Mouse (Mus musculus) brain, embryonic 14.5 days (tissue): Measurements from ENCODE around the gene Mypn. TPM values are rescaled to one million over a fixed set of nuclear protein-coding genes. Genes with fewer than 3 reads are reported as not detected.

Source experiments
- DNase-seq: peaks from one replicate; pipeline ENCODE4 v3.0.0-alpha.2; 2011; ENCODE audit warnings: low read depth
- CTCF ChIP-seq: fragments of 200-500 bp; IDR thresholded peaks from 2 replicates; pipeline ENCODE4 v1.5.1; 2012; ENCODE audit warnings: inconsistent platforms, mild to moderate bottlenecking, moderate library complexity, borderline replicate concordance; ENCODE audit not compliant: insufficient read depth, insufficient read length; ENCODE audit errors: extremely low read depth
- POLR2A ChIP-seq: fragments of 200-500 bp; IDR thresholded peaks from 2 replicates; pipeline ENCODE4 v1.6.1; 2012; ENCODE audit warnings: mild to moderate bottlenecking, inconsistent platforms, borderline replicate concordance; ENCODE audit not compliant: poor library complexity, insufficient read depth, insufficient read length, severe bottlenecking; ENCODE audit errors: extremely low read depth
- polyA plus RNA-seq: library from polyadenylated mRNA; depleted of rRNA; stranded (reverse); fragments of >200 nt; gene quantifications from 2 replicates; pipeline ENCODE4 v1.2.3, GENCODE M21; 2012; rRNA removed

The Mypn gene
- 0.20 and 0.34 TPM in 2 replicates for polyA plus RNA-seq

DNA sequence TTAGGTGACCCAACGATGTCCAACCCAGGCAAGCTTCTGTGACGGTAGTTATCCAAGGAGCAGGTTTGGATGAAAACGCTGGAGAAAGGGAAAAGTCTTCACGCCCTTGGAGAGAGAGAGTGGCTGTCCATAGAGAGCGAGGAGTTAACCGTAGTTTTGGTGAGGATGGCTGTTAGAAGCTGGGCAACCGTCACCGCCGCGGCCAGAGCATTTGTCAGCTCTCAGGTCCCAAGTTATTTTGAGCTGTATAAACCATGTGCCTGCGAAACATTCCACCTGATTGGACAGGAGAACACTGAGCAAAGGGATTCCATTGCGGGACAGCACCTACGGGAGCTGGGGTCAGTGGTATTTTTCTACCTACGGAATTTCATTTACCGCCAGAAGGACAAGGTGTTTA, at the start of gene Mypn:
TSS of gene Mypn (minus strand) at position 225 of the 400 bp plus-strand sequence.
- TF ChIP-seq CTCF (no peak), POLR2A (no peak)

DNA sequence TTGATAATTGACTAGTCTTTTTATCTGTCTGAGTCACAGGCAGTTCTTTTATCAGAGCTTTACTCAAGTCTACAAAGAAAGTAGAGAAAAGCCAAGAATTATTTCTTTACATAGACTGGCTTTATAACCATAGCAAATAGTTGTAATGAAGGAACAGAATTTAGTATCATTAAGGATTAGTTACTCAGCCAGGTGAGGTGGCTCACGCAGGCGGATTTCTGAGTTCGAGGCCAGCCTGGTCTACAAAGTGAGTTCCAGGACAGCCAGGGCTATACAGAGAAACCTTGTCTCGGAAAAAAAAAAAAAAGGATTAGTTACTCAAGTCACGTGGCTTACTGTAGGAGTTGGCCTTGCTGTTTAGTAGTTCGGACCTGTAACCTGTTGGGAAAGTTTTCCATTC, 44.7 kb upstream of the Mypn start:
- DNase-seq = no peak
- no peak for TF ChIP-seq POLR2A
- no peak for TF ChIP-seq CTCF

More for the DNA sequence above, at the start of gene Mypn:
- DNase-seq = no peak

DNA sequence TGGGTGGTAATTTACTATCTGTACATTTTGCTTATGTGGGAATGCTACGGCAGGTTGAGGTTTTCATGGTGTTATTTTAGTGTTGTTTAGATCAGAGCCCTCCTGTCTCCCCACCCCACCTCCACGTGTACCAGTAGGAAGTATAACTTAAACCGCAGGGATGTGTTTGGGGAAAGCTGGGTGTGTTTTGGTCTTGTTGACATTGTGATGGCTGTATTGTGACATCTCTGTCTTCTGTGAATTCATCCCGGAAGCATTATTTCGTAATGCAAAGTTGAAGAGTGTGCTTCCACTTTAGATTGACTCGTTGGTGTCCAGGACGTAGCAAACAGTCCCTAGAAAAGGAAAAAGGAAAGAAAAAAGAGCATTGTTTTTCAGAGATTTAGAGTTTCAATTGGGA, 43.7 kb upstream of the Mypn start:
- TF ChIP-seq POLR2A (no peak), CTCF (no peak)
- no peak for DNase-seq

DNA sequence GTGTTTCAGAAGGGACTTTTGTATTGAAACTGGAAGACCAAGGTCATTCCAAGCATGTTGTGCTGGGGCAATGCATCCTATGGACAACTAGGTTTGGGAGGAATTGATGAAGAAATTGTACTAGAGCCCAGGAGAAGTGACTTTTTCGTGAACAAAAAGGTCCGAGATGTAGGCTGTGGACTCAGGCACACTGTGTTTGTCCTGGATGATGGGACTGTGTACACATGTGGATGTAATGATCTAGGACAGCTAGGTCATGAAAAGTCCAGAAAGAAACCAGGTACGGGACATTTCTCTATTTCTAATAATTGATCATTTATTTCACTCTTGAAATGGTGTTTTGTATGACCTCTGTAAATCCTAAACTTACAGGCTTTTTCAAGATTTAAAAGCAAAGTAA, 42.1 kb upstream of the Mypn start:
- no peak for TF ChIP-seq POLR2A
- no peak for TF ChIP-seq CTCF
- no peak for DNase-seq

DNA sequence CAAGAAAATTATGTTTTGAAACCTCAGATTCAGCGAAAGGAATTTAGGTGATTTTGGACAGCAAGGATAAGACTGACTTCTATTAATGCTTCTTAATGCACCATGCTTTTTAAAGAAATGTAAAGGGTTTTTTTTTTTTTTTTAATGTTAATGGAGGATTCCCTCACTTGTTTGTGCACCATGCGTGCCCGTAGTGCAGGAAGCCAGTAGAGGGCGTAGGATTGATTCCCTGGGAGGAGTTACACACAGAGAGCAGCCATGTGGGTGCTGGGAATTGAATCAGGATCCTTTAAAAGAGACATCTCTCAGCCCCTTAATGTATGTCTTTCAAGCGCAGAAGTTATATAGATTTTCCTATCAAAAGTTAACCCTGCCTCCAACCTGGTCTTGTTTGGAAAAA, 41.0 kb upstream of the Mypn start:
- DNase-seq = peak; percentile 49
- TF ChIP-seq CTCF = peak; percentile 34; the same call in 1 of the 2 replicates
- no peak for TF ChIP-seq POLR2A

DNA sequence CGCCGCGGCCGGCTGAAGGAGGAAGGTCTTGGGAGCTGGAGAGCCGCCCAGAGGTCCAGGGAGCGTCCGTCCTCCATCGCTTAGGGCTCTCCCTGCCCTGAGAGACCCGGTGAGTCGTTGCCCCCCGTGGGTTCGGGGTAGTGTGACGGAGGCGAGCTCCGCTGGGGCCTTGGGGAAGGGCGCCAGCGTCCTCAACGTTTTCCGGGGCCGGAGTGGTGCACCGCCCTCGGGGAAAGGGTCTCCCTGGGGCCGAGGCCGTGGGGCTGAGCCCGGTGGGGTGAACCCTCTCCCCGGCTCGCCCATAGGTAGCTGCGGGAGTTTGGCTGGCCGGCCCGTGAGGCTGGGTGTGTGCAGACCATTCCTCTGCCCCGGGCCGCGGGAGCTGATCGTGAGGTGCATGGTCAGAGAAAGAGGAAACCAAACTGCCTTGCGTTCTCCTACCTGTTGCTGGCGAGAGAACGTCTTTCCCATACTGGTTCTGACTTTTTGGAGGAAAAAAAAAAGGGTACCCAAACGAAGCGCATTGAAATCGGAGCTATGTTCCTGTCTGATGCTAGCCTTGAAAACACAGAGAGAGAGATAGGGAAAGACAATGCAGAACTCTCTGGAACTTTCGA, 40.4 kb upstream of the Mypn start:
- TF ChIP-seq CTCF = no peak
- no peak for TF ChIP-seq POLR2A
- DNase-seq = no peak

DNA sequence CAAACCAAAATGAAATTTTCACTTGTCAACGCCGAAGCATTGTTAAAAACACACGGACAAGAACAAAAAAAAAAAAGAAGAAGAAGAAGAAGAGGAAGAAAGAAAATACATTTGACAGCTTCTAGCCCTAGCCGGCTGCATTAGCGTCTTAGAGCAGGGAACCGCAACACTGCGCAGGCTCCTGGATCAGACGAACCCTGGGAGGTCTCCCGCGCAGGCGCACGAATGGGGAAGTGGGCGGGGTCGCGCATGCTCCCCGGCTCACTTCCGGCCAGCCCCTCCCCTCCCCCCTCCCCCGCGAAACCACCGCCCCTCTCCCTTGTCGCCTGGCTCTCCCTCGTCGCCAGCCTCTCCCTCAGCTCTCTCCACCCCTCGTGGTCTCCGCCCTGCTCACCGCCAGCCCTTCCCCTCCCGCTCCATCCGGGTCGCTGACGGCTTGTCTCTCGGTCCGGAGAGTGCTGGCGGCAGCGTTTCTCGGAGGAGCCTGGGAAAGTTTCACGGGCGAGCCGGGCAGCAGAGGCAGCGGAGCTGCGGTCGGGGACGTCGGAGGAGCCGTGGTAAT, 39.8 kb upstream of the Mypn start, which contains the start of gene Herc4:
TSS of gene Herc4 (plus strand) at position 318 of the 562 bp plus-strand sequence.
- peak; percentile 98 for DNase-seq
- no peak for TF ChIP-seq CTCF
- peak; percentile 61; the same call in 1 of the 2 replicates for TF ChIP-seq POLR2A

DNA sequence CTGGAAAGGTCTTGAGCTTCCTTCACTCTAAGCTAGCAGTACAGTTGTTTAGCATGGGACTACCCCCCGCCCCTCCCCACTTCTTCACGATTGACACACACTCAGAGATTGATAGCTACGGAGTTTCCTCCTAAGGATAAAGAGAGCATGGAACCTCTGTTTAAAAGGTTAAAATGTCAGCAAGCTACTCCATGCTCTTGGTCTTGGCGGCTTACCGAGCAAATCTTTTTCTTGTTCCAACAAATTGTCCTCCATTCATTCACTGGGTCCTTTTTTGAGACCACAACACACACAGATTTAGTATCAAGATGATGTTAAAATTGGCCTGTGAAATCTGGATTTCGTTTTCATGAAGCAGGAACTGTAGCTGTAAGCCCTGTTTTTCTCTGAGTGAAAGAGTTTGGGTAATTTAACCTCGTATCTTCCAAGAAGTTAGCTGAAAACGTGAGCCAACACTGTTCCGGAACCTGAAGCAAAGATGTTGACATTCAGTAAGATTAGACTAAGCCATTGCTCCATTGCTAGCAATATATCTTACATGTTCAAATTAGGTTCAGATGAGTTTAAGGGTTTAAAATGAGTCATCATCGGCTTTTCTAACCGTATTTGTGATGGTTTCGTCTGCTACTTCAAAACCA, 39.2 kb upstream of the Mypn start:
- TF ChIP-seq CTCF = no peak
- TF ChIP-seq POLR2A = no peak
- DNase-seq = no peak

DNA sequence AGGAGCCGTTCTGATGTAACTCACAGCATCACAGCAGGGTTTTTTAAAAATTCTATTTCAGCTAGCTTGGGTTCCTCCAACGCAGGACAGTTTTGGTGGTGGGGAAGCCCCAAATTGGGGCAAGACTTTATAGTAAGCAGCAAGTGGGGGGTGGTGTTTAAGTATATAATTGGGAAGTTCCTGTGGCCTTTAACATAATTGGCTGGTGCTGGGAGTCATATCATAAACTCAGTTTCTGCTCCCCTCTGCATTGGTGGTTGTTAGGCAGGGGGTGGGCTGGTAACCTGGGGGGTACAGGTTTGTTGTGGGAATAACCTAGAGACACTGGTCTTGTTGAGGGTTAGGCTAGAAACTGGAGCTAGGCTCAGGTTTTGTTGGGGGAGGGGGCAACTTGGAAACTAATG, 37.1 kb upstream of the Mypn start:
- no peak for DNase-seq
- no peak for TF ChIP-seq POLR2A
- no peak for TF ChIP-seq CTCF

DNA sequence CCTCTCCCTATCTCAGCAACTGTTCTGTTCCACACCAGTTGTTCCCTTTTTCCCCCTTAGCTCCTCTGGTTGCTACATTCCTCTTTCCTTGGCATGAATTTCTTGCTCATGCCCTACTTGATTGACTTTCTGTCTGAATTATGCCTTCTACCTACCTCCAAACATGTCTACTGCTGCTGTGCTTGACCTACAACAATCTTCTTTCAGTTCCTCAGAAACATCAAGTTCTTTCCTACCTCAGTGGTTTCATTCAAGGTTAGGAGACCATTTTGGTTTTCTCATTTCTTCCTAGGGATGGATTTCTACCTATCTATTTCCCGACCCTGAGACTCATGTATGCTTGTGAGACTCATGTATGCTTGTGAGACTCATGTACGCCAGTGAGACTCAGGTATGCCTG, 36.1 kb upstream of the Mypn start:
- no peak for DNase-seq
- no peak for TF ChIP-seq CTCF
- TF ChIP-seq POLR2A = no peak

DNA sequence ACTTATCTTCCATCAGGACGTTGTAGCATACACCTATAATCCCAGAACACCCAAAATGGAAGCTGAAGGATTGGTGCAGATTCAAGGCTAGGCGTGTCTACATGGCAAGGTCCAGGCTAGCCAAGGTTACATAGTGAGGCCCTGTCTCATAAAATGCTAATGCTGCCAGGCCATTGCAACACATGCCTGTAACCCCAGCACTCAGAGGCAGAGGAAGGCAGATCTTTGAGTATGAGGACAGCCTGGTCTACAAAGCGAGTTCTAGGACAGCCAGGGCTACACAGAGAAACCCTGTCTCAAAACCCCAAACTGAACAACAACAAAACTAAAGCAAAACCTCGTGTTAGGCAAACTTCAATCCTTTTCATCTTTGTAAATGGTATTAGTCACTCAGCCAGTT, 34.3 kb upstream of the Mypn start:
- no peak for DNase-seq
- TF ChIP-seq CTCF = no peak

DNA sequence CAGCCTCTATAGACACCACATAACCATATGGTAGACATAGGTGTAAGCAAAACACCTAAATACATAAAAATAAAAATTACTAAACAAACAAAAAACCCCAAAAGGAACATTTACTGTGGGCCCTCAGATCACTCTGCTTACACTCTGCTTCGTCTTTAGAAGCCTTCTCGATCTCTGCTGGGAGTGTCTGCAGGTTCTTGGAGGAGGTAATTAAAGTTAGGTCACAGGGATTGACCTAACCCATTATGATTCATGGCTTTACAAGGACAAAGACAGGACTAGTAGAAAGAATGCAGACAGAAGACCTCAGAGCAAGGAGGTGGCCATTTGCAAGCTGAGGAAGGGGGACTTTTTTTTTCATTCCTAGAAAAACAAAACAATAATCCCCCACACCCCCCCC, 33.5 kb upstream of the Mypn start:
- DNase-seq = no peak
- TF ChIP-seq CTCF = no peak
- no peak for TF ChIP-seq POLR2A

DNA sequence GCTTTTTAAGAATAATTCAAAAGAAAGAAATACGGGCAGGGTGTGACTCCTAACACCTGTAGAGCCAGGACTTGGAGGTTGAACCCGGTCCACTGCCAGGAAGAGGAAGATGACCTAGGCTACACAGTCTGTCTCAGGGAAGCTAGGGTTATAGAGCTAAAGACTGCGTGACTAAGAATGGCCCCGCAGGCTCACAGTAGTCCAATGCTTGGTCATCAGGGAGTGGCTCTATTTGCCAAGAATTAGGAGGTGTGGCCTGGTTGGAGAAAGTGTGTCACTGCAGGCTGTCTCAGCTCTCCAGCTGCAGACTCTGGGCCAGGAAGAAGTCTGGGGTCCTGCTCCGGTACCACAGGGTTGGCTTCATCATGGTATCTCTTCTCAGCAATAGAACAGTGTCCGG, 32.9 kb upstream of the Mypn start:
- DNase-seq = no peak
- TF ChIP-seq CTCF = no peak
- TF ChIP-seq POLR2A = no peak

DNA sequence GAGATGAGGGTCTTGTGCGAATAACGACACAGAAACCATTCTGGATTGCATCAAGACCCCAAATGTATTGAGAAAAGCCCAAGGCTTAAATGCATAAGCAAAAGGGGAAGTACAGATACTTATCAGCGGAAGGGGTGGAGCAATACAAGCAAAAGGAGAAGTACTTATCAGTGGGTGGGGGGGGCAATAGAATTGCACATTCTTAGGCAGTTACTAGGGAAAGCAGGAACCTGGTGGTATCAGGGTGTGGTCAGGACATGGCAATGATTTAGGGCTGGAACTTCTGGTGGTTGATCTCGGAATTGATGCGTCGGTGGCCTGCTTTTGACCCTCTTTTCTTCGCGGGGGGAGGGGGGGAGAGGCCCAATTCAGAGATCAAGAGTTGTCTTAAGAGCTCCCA, 32.1 kb upstream of the Mypn start:
- TF ChIP-seq POLR2A = no peak
- TF ChIP-seq CTCF = no peak
- DNase-seq = no peak
